Mouse (Mus musculus): ENCODE data around the gene Pls3.
A peak's percentile ranks its signal among the peaks of the same experiment; 100 is the strongest.

The Pls3 gene

GRCm38 (mm10) chrX:75874332-75875291 lies at the start of gene Pls3:
Pls3 (minus strand) TSS chrX:75875182.
- peak; percentile 87 to 88 for DNase-seq

GRCm38 (mm10) chrX:75895716-75896115 lies 20.7 kb upstream of the Pls3 start:
- no peak for DNase-seq

GRCm38 (mm10) chrX:75875566-75875965 lies 584 bp upstream of the Pls3 start:
- peak in 1 of 2 experiments; percentile 3 for DNase-seq

- peak; percentile 34 to 35 for DNase-seq
These were observed 1.2 kb downstream of the Pls3 start for GRCm38 (mm10) chrX:75873813-75874212.

- DNase-seq: no peak
These were observed 1.7 kb downstream of the Pls3 start for GRCm38 (mm10) chrX:75873253-75873652.

GRCm38 (mm10) chrX:75871855-75872254 lies 3.1 kb downstream of the Pls3 start:
- no peak for DNase-seq

GRCm38 (mm10) chrX:75861715-75862114 lies 13.3 kb downstream of the Pls3 start:
- DNase-seq: no peak

- no peak for DNase-seq
These were observed 20.7 kb downstream of the Pls3 start for GRCm38 (mm10) chrX:75854294-75854693.

- DNase-seq: no peak
These were observed 30.7 kb downstream of the Pls3 start for GRCm38 (mm10) chrX:75844290-75844689.

- DNase-seq: no peak
These were observed 32.1 kb downstream of the Pls3 start for GRCm38 (mm10) chrX:75842835-75843234.

GRCm38 (mm10) chrX:75842120-75842519 lies 32.9 kb downstream of the Pls3 start:
- DNase-seq: no peak

- DNase-seq: no peak
These were observed 34.7 kb downstream of the Pls3 start for GRCm38 (mm10) chrX:75840263-75840662.

GRCm38 (mm10) chrX:75834836-75835235 lies 40.1 kb downstream of the Pls3 start:
- no peak for DNase-seq

- no peak for DNase-seq
These were observed 40.7 kb downstream of the Pls3 start for GRCm38 (mm10) chrX:75834286-75834685.

- DNase-seq: no peak
These were observed 41.9 kb downstream of the Pls3 start for GRCm38 (mm10) chrX:75833006-75833641.

GRCm38 (mm10) chrX:75829867-75830255 lies 45.1 kb downstream of the Pls3 start:
- DNase-seq: no peak

GRCm38 (mm10) chrX:75829240-75829866 lies 45.6 kb downstream of the Pls3 start:
- no peak for DNase-seq

- DNase-seq: no peak
These were observed 56.2 kb downstream of the Pls3 start for GRCm38 (mm10) chrX:75818647-75819271.

- DNase-seq: peak in 1 of 2 experiments; percentile 4
These were observed 60.0 kb downstream of the Pls3 start for GRCm38 (mm10) chrX:75814958-75815357.

GRCm38 (mm10) chrX:75814123-75814522 lies 60.9 kb downstream of the Pls3 start:
- DNase-seq: no peak

GRCm38 (mm10) chrX:75796583-75796982 lies 78.4 kb downstream of the Pls3 start:
- DNase-seq: peak; percentile 66 to 67

- no peak for DNase-seq
These were observed 95.2 kb downstream of the Pls3 start for GRCm38 (mm10) chrX:75779796-75780195.

GRCm38 (mm10) chrX:75777461-75777860 lies 97.5 kb downstream of the Pls3 start:
- peak; percentile 4 to 29 for DNase-seq
